8 mouse cellular contexts compared by ENCODE assay signal in genomic region chr12:110445775-110446174, GRCm38 (mm10). TPM values are rescaled to one million over a fixed set of nuclear protein-coding genes. Genes with fewer than 3 reads are reported as not detected.
DNase-seq lines count a peak whose midpoint lies in the region; ATAC-seq and TF ChIP-seq lines count a peak whose summit lies in the region.

No protein-coding gene starts in this region.

- peak overlapping the region; percentile 72; the same call in 1 of the 2 replicates for H3K27ac ChIP-seq in liver, adult 2 months (replicated peaks; ENCODE audit: insufficient read depth, low read depth, low read length)
- 0 out of 2 replicates have a peak overlapping the region, but pooled peaks have one; percentile 95 for H3K27ac ChIP-seq in embryonic facial prominence, embryonic 13.5 days
- H3K27ac ChIP-seq in intestine, embryonic 16.5 days (ENCODE audit: low read length), result peak overlapping the region; percentile 88
- no peak overlapping the region; the same call in 1 of the 2 replicates for H3K27ac ChIP-seq in neural tube, embryonic 14.5 days (ENCODE audit: low read depth, low read length)

- H3K9ac ChIP-seq in liver, adult 2 months (ENCODE audit: low read depth, low read length), result peak overlapping the region; percentile 82
- peak overlapping the region; percentile 85 for H3K9ac ChIP-seq in embryonic facial prominence, embryonic 13.5 days
- H3K9ac ChIP-seq in intestine, embryonic 16.5 days (ENCODE audit: low read depth, low read length), result peak overlapping the region; percentile 69
- H3K9ac ChIP-seq in neural tube, embryonic 14.5 days (replicated peaks; ENCODE audit: low read depth, low read length), result peak overlapping the region; percentile 88

- H3K4me3 ChIP-seq in liver, adult 2 months (ENCODE audit: insufficient read depth, low read depth, low read length), result no peak overlapping the region
- peak overlapping the region; percentile 86 for H3K4me3 ChIP-seq in embryonic facial prominence, embryonic 13.5 days
- peak overlapping the region; percentile 92 for H3K4me3 ChIP-seq in intestine, embryonic 16.5 days (ENCODE audit: low read length)
- H3K4me3 ChIP-seq in neural tube, embryonic 14.5 days (ENCODE audit: low read depth, low read length), result peak overlapping the region; percentile 97

- H3K36me3 ChIP-seq in liver, adult 2 months (ENCODE audit: control insufficient read depth, insufficient read depth, low read length), result no peaks in the 10 kb centered on the region
- H3K36me3 ChIP-seq in embryonic facial prominence, embryonic 13.5 days, result peaks cover 13% of the 10 kb centered on the region
- H3K36me3 ChIP-seq in intestine, embryonic 16.5 days (ENCODE audit: control insufficient read depth, insufficient read depth, low read length), result no peaks in the 10 kb centered on the region
- no peaks in the 10 kb centered on the region for H3K36me3 ChIP-seq in neural tube, embryonic 14.5 days (ENCODE audit: control insufficient read depth, insufficient read depth, low read length)

- H3K4me1 ChIP-seq in liver, adult 2 months (ENCODE audit: control insufficient read depth, insufficient read depth, low read length), result peaks cover 4% of the 10 kb centered on the region
- H3K4me1 ChIP-seq in embryonic facial prominence, embryonic 13.5 days, result peaks cover 9% of the 10 kb centered on the region
- peaks cover 26% of the 10 kb centered on the region for H3K4me1 ChIP-seq in intestine, embryonic 16.5 days (ENCODE audit: control insufficient read depth, insufficient read depth, low read length)
- H3K4me1 ChIP-seq in neural tube, embryonic 14.5 days (ENCODE audit: control insufficient read depth, insufficient read depth, low read length), result peaks cover 9% of the 10 kb centered on the region

- peak overlapping the region; percentile 79 for H3K4me2 ChIP-seq in embryonic facial prominence, embryonic 13.5 days
- peak overlapping the region; percentile 85 for H3K4me2 ChIP-seq in intestine, embryonic 16.5 days (ENCODE audit: low read depth, low read length)
- peak overlapping the region; percentile 67 for H3K4me2 ChIP-seq in neural tube, embryonic 14.5 days (ENCODE audit: low read depth, low read length)

- no peak for ATAC-seq in embryonic facial prominence, embryonic 13.5 days (ENCODE audit: insufficient number of reproducible peaks, insufficient read depth, low FRiP score, low TSS enrichment, low read depth)
- ATAC-seq in intestine, embryonic 16.5 days, result no peak
- ATAC-seq in neural tube, embryonic 14.5 days (ENCODE audit: low read depth), result no peak

- no peak for TF ChIP-seq POLR2A in liver, adult 2 months (IDR thresholded peaks at IDR 0.05; ENCODE audit: extremely low read depth, insufficient read depth, low read length)

- no peak for TF ChIP-seq CTCF in liver, adult 2 months (IDR thresholded peaks at IDR 0.05; ENCODE audit: low read depth, low read length)

- no peaks in the 10 kb centered on the region for H3K9me3 ChIP-seq in embryonic facial prominence, embryonic 13.5 days
- no peaks in the 10 kb centered on the region for H3K9me3 ChIP-seq in intestine, embryonic 16.5 days (ENCODE audit: control insufficient read depth, low read length)
- no peaks in the 10 kb centered on the region for H3K9me3 ChIP-seq in neural tube, embryonic 14.5 days (ENCODE audit: control insufficient read depth, low read length)

- H3K27me3 ChIP-seq in liver, adult 2 months (ENCODE audit: control insufficient read depth, insufficient read depth, low read length), result no peaks in the 10 kb centered on the region
- 0 out of 2 replicates have a peak, but pooled peaks cover 17% of the 10 kb centered on the region for H3K27me3 ChIP-seq in embryonic facial prominence, embryonic 13.5 days
- no peaks in the 10 kb centered on the region for H3K27me3 ChIP-seq in intestine, embryonic 16.5 days (replicated peaks; ENCODE audit: control insufficient read depth, insufficient read depth, low read length)
- H3K27me3 ChIP-seq in neural tube, embryonic 14.5 days (ENCODE audit: control insufficient read depth, insufficient read depth, low read length), result no peaks in the 10 kb centered on the region

- no peak for DNase-seq in liver, adult 2 months (ENCODE audit: extremely low read depth, low read depth, low spot score)
- DNase-seq in liver, result no peak
- no peak for DNase-seq in thymus, postnatal 4 days
- DNase-seq in layer of hippocampus, adult 18-20 months (ENCODE audit: low spot score in 2 of 2), result no peak
- no peak for DNase-seq in gastrocnemius, postnatal 10 days

- no peaks in the 10 kb centered on the region for H3K79me2 ChIP-seq in liver, adult 2 months (ENCODE audit: control insufficient read depth, insufficient read depth, low read length)

- WGBS in liver, adult 2 months, result 47% methylated on average over 7 of the region's 7 CpGs
- 37% methylated on average over 7 of the region's 7 CpGs for WGBS in embryonic facial prominence, embryonic 13.5 days
- WGBS in intestine, embryonic 16.5 days, result 28% methylated on average over 7 of the region's 7 CpGs
- 38% methylated on average over 7 of the region's 7 CpGs for WGBS in neural tube, embryonic 14.5 days

RNA-seq across cellular contexts. Expression of gene Ppp2r5c, which starts 1.1 kb away (rescaled TPM):
- total RNA-seq in liver, adult 2 months (2014; rRNA removed), result 28.3 and 29.4 TPM in 2 replicates
- 12.5 and 15.2 TPM in 2 replicates for polyA plus RNA-seq in liver, adult 2 months (2012; rRNA removed)
- polyA plus RNA-seq in embryonic facial prominence, embryonic 13.5 days (2015; fragmentation: Nextera tagmentation; extraction: Ambion mirVana), result 151 TPM in 2 replicates
- 129 and 133 TPM in 2 replicates for polyA plus RNA-seq in intestine, embryonic 16.5 days (2015; fragmentation: Nextera tagmentation; extraction: Ambion mirVana)
- polyA plus RNA-seq in neural tube, embryonic 14.5 days (2014; fragmentation: Nextera tagmentation; extraction: Ambion mirVana), result 148 and 155 TPM in 2 replicates
- total RNA-seq in layer of hippocampus, adult 18-20 months (2021), result 100 to 1,000 TPM; 241 to 242 TPM
- 10 to 100 TPM; 69.5 to 75.7 TPM for total RNA-seq in gastrocnemius, postnatal 10 days (2021)
